Mouse (Mus musculus) ovary, postnatal 10 days (tissue): ENCODE results near the gene Olfr332.
"Not testable (repeated sequence)": the region's sequence is repeated elsewhere in the genome, so short reads cannot be mapped to it uniquely, and the experiment has no call there.

Source experiments
- DNase-seq: peaks from one replicate; pipeline ENCODE4 v3.0.0; 2022; ENCODE audit warnings: low spot score

Olfr332 gene

GRCm38 (mm10) chr11:58492455-58492854 is at the start of gene Olfr332:
TSS of gene Olfr332 (minus strand) at chr11:58492555.
- no peak for DNase-seq

DNA sequence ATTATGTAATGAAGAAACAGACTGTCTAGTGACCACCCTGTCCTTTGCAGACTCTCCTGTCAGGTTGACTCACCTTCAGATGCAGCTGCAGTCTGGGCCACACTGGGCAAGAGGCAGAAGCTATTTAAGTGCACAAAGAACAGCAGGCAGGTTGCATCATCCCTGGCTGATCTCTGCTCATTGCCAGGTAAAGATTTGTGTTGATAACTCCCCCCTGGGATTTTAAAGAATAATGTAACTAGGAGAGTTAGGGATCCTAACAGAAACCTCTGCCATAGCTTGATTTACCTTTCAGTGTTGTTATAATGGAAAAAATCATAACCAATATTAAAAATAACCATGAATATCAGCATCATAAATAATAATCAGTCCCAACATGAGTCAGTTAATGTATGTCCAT is 42.4 kb upstream of the Olfr332 start, which contains the start of gene Olfr330:
Olfr330 (minus strand) TSS at position 101 of the 400 bp plus-strand sequence.
- DNase-seq: not testable (repeated sequence)

DNA sequence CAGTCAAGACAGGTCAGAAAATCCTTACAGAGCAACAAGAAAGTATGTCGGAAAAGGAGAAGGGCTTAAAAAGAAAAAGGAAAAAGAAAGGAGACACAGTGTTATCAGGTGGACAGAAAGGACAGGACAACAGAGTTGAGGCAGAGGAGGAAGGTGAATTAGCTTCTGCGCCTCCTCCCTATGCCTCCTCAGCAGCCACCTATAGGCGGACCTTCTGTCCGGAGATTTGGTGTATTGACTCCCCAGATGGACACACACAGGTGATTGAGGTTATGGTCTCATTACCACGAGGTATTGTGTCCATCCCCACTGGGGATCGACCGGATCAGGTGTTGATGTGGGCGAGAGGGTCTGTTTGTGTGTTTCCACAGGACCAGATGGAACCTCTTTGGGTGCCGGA is 27.4 kb upstream of the Olfr332 start:
- peak; percentile 15 for DNase-seq

DNA sequence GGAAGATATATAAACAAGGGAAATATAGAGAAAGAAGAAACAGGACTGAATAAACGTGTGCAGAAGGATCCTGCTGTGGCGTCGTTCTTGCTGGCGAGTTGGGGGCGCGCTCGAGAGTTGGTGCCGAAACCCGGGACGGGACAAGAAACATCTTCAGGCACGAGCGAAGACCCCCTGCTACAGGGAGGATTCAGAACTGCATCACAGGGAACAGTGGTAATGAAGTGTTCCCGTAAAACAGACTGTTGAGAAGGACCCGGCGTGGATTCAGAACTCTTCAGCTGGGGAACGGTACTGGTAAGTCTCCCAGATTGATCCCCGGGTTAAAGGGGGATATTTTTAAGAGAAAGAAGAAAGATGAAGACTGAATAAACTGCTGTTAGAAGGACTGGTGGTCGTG is 26.6 kb upstream of the Olfr332 start:
- peak; percentile 67 for DNase-seq

- not testable (repeated sequence) for DNase-seq
Measured at GRCm38 (mm10) chr11:58509058-58509457, 16.7 kb upstream of the Olfr332 start.

DNA sequence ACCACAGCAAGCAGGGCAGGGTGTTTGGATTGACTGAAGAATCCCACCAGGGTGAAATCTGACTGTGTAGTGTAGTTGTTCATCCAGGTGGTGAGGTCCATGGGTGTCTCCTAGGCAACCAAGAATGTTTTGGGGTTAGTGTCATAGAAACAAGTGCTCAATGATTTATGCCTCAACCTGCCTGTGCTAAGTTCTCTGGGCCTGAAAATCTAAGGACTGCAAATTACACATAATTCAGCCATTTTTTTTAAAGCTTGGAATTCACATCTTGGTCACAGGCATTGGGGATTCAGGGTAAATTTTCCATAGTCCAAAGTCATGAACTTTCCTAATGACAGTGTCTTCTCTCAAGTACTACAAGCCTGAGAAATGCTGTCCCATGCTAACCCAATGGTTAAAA is 10.1 kb upstream of the Olfr332 start, which contains the start of gene Olfr331:
Olfr331 (minus strand) TSS at position 101 of the 400 bp plus-strand sequence.
- DNase-seq: not testable (repeated sequence)

DNA sequence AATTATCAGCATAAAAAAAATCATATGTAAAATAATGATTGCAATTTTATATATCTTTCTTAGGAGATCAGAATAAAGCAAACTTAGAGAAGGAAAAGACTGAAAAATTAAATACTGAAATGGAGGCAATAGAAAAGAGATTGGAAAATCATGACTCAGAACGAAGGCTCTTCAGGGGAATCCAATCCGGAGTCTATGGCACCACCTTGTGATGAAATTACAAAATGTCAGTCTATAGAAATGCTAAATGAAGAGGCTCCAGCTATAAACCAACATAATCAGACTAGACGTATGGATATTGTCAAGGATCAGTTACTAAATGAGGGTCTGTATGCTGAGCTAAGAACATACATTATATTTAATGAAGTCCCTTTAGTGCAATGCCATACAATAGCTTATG is 6.9 kb upstream of the Olfr332 start:
- no peak for DNase-seq

DNA sequence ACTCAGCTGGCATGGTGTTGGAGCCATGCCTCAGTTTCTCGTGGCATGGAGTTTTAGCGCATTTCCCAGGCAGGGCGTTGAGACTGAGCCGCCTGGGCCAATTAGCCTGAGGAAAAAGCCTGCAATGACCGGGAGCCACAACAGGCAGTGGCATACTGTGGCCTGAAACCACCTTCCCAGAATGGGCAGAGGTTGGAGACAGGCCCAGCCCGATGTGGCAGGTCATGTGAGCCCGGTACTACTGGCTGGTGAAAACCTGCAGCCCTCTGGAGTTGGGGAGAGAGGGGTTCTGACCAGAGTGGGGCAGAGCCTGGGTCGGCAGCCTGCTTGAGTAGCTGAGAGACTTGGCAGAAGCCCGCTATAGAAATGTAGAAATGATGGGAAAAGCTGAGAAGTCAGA is 6.4 kb upstream of the Olfr332 start:
- no peak for DNase-seq

- DNase-seq: no peak
Measured at GRCm38 (mm10) chr11:58462170-58462569, 30.2 kb downstream of the Olfr332 start, which contains the start of gene Olfr30. TSS of gene Olfr30 (minus strand) at chr11:58462270.

GRCm38 (mm10) chr11:58453592-58453991 is 38.8 kb downstream of the Olfr332 start:
- DNase-seq: no peak

- DNase-seq: no peak
Measured at GRCm38 (mm10) chr11:58452759-58453158, 39.6 kb downstream of the Olfr332 start, which contains the start of gene Lypd9. TSS of gene Lypd9 (minus strand) at chr11:58452923.
